Mouse (Mus musculus) intestine, postnatal 0 days (tissue): ENCODE results near the gene Srrm1. TPM values are rescaled to one million over a fixed set of nuclear protein-coding genes. Genes with fewer than 3 reads are reported as not detected.

ENCODE experiments used
- ATAC-seq: fragments of 200-750 bp; cut with Nextera tagmentation; 2 replicates; pipeline ENCODE4 v1.8.0; 2017; ENCODE audit warnings: mild to moderate bottlenecking, moderate TSS enrichment, moderate library complexity
- H3K27ac ChIP-seq: fragments of 300-500 bp; sonication (generic); 2 replicates; pipeline ENCODE4 v1.5.1; 2014; ENCODE audit warnings: mild to moderate bottlenecking, low read depth, low read length, moderate library complexity
- H3K27me3 ChIP-seq: fragments of 300-500 bp; sonication (generic); replicated peaks from 2 replicates; pipeline ENCODE4 v1.6.1; 2014; ENCODE audit warnings: low read length, mixed read lengths; ENCODE audit not compliant: control insufficient read depth, insufficient read depth
- H3K36me3 ChIP-seq: fragments of 300-500 bp; sonication (generic); 2 replicates; pipeline ENCODE4 v1.6.1; 2014; ENCODE audit warnings: mild to moderate bottlenecking, moderate library complexity; ENCODE audit not compliant: control insufficient read depth, insufficient read depth
- H3K4me1 ChIP-seq: fragments of 300-500 bp; sonication (generic); replicated peaks from 2 replicates; pipeline ENCODE4 v1.6.1; 2014; ENCODE audit warnings: antibody characterized with exemption, low read length, mixed read lengths; ENCODE audit not compliant: control insufficient read depth, insufficient read depth
- H3K4me2 ChIP-seq: fragments of 300-500 bp; sonication (generic); replicated peaks from 2 replicates; pipeline ENCODE4 v1.6.1; 2014; ENCODE audit warnings: low read depth, mild to moderate bottlenecking, moderate library complexity
- H3K4me3 ChIP-seq: fragments of 300-500 bp; sonication (generic); 2 replicates; pipeline ENCODE4 v1.5.1; 2014; ENCODE audit warnings: low read depth, low read length
- H3K9ac ChIP-seq: fragments of 300-500 bp; sonication (generic); 2 replicates; pipeline ENCODE4 v1.6.1; 2014; ENCODE audit warnings: mild to moderate bottlenecking, low read depth, low read length
- H3K9me3 ChIP-seq: fragments of 300-500 bp; sonication (generic); 2 replicates; pipeline ENCODE4 v1.6.1; 2016; ENCODE audit warnings: mixed run types; ENCODE audit not compliant: control insufficient read depth
- CTCF ChIP-seq: sonication (generic); IDR thresholded peaks from 2 replicates; pipeline ENCODE4 v1.5.1; 2016; ENCODE audit warnings: low read depth, mild to moderate bottlenecking, control low read depth, antibody characterized with exemption, moderate library complexity
- WGBS: fragments of 180-500 bp; shearing (Covaris S2); extraction: QIAGEN DNeasy Blood & Tissue Kit; methylation state at CpG from one replicate; pipeline ENCODE4 v1.1.7; 2014; 5-methylcytosine and 5-hydroxymethylcytosine counted together
- polyA plus RNA-seq: library from polyadenylated mRNA; unstranded; fragments of >200 nt; fragmentation: Nextera tagmentation; extraction: Ambion mirVana; gene quantifications from 2 replicates; pipeline ENCODE4 v1.2.1, GENCODE M21; 2015

Gene Srrm1
- polyA plus RNA-seq, 1 experiment from 2014 or later = 113 TPM

- peaks cover 74% of the 10 kb centered on the region for H3K36me3 ChIP-seq
- no peak for TF ChIP-seq CTCF
- no peak overlapping the region for H3K4me3 ChIP-seq
- no peaks in the 10 kb centered on the region for H3K27me3 ChIP-seq
- H3K9me3 ChIP-seq = no peaks in the 10 kb centered on the region
- H3K9ac ChIP-seq = no peak overlapping the region
- no peaks in the 10 kb centered on the region for H3K4me1 ChIP-seq
- peak; percentile 63 for ATAC-seq
- H3K27ac ChIP-seq = peak overlapping the region; percentile 1
- 52% methylated on average over 14 of the region's 14 CpGs for WGBS
- H3K4me2 ChIP-seq = no peak overlapping the region
Observed at GRCm38 (mm10) chr4:135337376-135337942, 15.7 kb downstream of the Srrm1 start.

- Histone ChIP-seq H3K4me3 (no peak overlapping the region), H3K27ac (no peak overlapping the region), H3K36me3 (peaks cover 75% of the 10 kb centered on the region), H3K9me3 (no peaks in the 10 kb centered on the region), H3K4me1 (no peaks in the 10 kb centered on the region), H3K9ac (no peak overlapping the region), H3K27me3 (no peaks in the 10 kb centered on the region), H3K4me2 (no peak overlapping the region)
- 47% methylated on average over 3 of the region's 3 CpGs for WGBS
- no peak for TF ChIP-seq CTCF
- no peak for ATAC-seq
Observed at GRCm38 (mm10) chr4:135336023-135336357, 17.1 kb downstream of the Srrm1 start.

- Histone ChIP-seq H3K4me2 (0 out of 2 replicates have a peak overlapping the region, but pooled peaks have one; percentile 9), H3K9ac (no peak overlapping the region), H3K9me3 (no peaks in the 10 kb centered on the region), H3K27me3 (no peaks in the 10 kb centered on the region), H3K4me1 (no peaks in the 10 kb centered on the region), H3K27ac (no peak overlapping the region), H3K4me3 (no peak overlapping the region), H3K36me3 (peaks cover 74% of the 10 kb centered on the region)
- ATAC-seq = peak; percentile 71
- 41% methylated on average over 9 of the region's 9 CpGs for WGBS
- no peak for TF ChIP-seq CTCF
Observed at GRCm38 (mm10) chr4:135335327-135336022, 17.6 kb downstream of the Srrm1 start.

- 78% methylated on average over 3 of the region's 3 CpGs for WGBS
- Histone ChIP-seq H3K27ac (no peak overlapping the region), H3K4me2 (no peak overlapping the region), H3K4me1 (no peaks in the 10 kb centered on the region), H3K9me3 (no peaks in the 10 kb centered on the region), H3K9ac (no peak overlapping the region), H3K27me3 (no peaks in the 10 kb centered on the region), H3K4me3 (no peak overlapping the region), H3K36me3 (peaks cover 87% of the 10 kb centered on the region)
- no peak for ATAC-seq
- no peak for TF ChIP-seq CTCF
Observed at GRCm38 (mm10) chr4:135326469-135326868, 26.7 kb downstream of the Srrm1 start.

GRCm38 (mm10) chr4:135326046-135326445, 27.1 kb downstream of the Srrm1 start:
- Histone ChIP-seq H3K36me3 (peaks cover 87% of the 10 kb centered on the region), H3K9ac (no peak overlapping the region), H3K4me3 (no peak overlapping the region), H3K27ac (no peak overlapping the region), H3K27me3 (no peaks in the 10 kb centered on the region), H3K4me2 (no peak overlapping the region), H3K9me3 (no peaks in the 10 kb centered on the region), H3K4me1 (no peaks in the 10 kb centered on the region)
- ATAC-seq = no peak
- TF ChIP-seq CTCF = no peak

- TF ChIP-seq CTCF = no peak
- Histone ChIP-seq H3K27ac (no peak overlapping the region), H3K36me3 (peaks cover 84% of the 10 kb centered on the region), H3K4me2 (no peak overlapping the region), H3K4me3 (no peak overlapping the region), H3K9ac (no peak overlapping the region; the same call in 1 of the 2 replicates), H3K27me3 (no peaks in the 10 kb centered on the region), H3K9me3 (no peaks in the 10 kb centered on the region), H3K4me1 (no peaks in the 10 kb centered on the region)
- ATAC-seq = no peak
- 89% methylated on average over 8 of the region's 8 CpGs for WGBS
Observed at GRCm38 (mm10) chr4:135323021-135323420, 30.1 kb downstream of the Srrm1 start.
